Mouse (Mus musculus) embryonic fibroblast, embryonic 13.5 days (primary cell): ENCODE results near the gene Esp8. TPM values are rescaled to one million over a fixed set of nuclear protein-coding genes. Genes with fewer than 3 reads are reported as not detected.
"Not testable (repeated sequence)": the region's sequence is repeated elsewhere in the genome, so short reads cannot be mapped to it uniquely, and the experiment has no call there.

Experiments used
- H3K27ac ChIP-seq: 2 replicates; pipeline ENCODE4 v1.5.1; 2012; ENCODE audit warnings: low read length, control low read depth, inconsistent platforms; ENCODE audit not compliant: insufficient read depth
- H3K4me1 ChIP-seq: 2 replicates; pipeline ENCODE4 v1.6.1; 2011; ENCODE audit warnings: low read length; ENCODE audit not compliant: control insufficient read depth, insufficient read depth
- H3K4me3 ChIP-seq: 2 replicates; pipeline ENCODE4 v1.5.1; 2011; ENCODE audit warnings: mild to moderate bottlenecking, control low read depth, low read length; ENCODE audit not compliant: insufficient read depth
- CTCF ChIP-seq: IDR thresholded peaks from 2 replicates; pipeline ENCODE4 v1.5.1; 2011; ENCODE audit warnings: mild to moderate bottlenecking, control low read depth, low read length, moderate library complexity, borderline replicate concordance; ENCODE audit not compliant: insufficient read depth
- POLR2A ChIP-seq: IDR thresholded peaks from 2 replicates; pipeline ENCODE4 v1.6.1; 2011; ENCODE audit warnings: low read depth, mild to moderate bottlenecking, control low read depth, low read length, moderate library complexity
- polyA plus RNA-seq: library from polyadenylated mRNA; stranded (reverse); fragments of >200 nt; gene quantifications from 2 replicates; pipeline ENCODE4 v1.2.4, GENCODE M21; 2011; ENCODE audit warnings: low read depth; ENCODE audit not compliant: missing spikeins, insufficient read length

Gene Esp8
- not detected in 2 replicates for polyA plus RNA-seq

DNA sequence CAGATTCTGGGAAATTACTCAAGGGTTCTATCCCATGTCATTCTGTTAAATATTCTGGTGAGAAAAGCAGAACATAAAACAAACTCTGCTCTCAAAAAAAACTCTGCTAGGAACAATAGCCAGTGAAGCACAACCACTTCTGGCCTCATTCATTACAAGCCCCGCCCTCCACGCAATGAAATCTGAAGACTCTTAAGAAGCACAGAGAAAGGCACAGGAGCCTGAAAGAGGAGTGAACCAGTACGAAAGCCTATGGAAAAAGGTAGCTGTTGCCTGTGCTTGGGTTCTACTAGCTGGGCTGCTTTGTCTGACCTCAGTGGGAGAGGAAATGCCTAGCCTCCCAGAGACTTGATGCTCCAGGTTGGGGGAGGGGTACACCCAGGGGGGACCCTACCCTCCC, at the start of gene Esp8:
Gene Esp8 (plus strand): TSS at position 205 of the 400 bp plus-strand sequence.
- Histone ChIP-seq H3K4me3 (no peak within 1 kb of the TSS), H3K27ac (no peak within 1 kb of the TSS), H3K4me1 (no peaks in the 10 kb centered on the region)
- TF ChIP-seq CTCF: no peak
- no peak for TF ChIP-seq POLR2A

DNA sequence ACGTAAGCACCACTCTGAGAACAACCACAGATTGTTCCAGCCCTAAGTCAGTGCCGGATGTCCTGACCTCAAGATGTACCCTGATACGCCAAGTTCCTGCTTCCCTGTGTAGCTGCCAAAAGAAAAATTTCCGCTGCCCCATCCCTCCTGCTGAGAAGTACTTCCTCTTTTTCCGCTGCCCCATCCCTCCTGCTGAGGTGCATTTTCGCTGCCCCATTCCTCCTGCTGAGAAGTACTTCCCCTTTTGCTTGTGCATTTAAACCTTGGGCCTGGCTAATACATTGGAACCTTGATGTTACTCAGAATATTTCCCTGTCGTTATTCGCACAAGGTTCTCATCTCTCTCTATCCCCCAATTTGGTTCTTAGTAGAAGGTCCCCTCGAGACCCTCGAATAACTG, 36.3 kb upstream of the Esp8 start:
- H3K4me3 ChIP-seq, H3K27ac ChIP-seq, H3K4me1 ChIP-seq: not testable (repeated sequence)

DNA sequence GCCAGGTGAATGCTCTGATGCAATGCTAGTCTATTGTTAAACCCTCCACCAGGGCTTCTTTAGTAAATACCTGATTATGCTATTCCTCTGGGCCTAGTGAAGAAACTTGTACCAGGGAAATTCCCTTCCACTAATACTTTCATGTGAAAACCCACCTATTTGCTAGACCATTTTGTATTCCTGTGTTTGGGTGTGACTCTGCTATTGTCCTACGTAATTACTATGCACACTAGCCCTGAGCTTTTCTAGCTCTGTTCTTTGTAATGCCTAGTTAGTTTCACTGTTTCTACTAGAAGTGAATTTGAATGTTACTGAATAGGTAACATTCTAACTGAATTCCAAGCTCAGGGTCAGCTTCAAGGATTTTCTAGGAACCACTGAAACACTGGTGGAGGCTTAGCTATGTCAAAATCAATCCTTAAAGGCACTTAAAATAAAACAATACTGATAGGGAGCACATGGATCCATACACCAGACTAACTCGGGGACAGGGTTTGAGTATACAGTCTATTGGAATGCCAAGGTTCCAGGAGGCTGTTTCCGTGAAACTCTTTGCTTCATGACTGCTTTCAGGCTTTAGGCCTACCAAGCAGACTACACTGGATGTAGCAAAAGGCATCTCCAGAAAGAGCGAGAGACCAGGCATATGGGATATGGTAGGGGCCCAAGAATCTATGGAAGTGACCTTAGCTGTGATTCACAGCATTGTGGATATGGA, 24.2 kb upstream of the Esp8 start:
- H3K4me3 ChIP-seq, H3K4me1 ChIP-seq: not testable (repeated sequence)

DNA sequence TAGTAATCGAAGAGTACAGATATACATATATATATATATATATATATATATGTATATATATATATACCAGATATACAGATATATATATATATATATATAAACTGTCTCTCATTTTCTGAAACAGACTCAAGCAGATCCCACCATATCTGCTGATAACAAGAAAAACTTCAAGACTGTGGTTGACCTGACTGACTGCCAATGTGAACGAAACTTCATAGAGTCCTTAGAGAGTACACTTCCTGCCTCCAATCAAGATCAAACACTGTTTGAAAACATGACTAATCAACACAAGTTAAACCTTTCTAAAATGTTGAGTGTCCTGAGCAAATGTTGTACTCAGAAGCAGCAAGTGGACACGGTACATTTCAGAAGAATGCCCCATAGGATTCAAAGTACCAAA, 10.0 kb downstream of the Esp8 start:
- TF ChIP-seq POLR2A: no peak
- Histone ChIP-seq H3K4me3 (no peak overlapping the region), H3K4me1 (no peaks in the 10 kb centered on the region), H3K27ac (no peak overlapping the region)

More for the DNA sequence above, 24.2 kb upstream of the Esp8 start:
- not testable (repeated sequence) for H3K27ac ChIP-seq

DNA sequence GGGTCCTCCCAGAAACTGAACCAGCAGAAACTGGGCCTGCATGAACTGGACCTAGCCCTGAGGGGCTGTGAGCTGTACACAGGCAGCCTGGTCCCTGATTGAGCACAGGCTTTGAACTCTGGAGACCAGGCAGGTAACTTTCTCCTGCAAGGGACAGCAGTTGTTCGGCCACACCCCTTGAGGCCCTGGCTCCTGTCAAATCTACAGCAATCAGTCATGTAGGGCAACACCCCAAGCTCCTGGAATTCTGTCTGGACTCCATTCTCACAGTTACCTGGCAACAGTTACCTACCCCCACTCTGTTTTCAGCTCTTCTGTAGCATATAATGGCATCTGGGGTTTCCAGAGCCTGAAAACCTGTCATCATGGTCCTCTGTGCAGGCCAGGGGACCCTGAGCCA, 11.3 kb downstream of the Esp8 start:
- Histone ChIP-seq H3K27ac (no peak overlapping the region), H3K4me1 (no peaks in the 10 kb centered on the region), H3K4me3 (no peak overlapping the region)
- TF ChIP-seq CTCF (no peak), POLR2A (no peak)

DNA sequence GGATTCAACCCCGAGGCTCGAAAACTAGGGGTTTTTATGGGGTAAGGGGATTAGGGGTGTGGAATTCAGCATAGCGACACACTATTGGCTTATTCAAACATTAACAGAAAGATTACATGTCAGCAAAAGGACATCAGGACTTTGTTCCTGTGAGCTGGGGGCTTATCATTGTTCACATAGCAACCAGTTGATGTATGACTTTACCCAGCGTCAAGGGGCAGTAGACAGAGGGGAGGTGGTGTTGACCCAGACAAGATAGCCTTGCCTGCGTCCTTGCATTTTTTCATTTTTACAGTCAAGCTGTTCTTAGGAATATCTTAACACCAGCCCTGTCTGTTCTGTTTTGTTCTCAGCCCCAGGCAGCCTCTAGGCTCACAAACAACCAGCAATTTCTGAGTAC, 27.2 kb downstream of the Esp8 start:
- H3K4me3 ChIP-seq, H3K27ac ChIP-seq, H3K4me1 ChIP-seq: not testable (repeated sequence)

DNA sequence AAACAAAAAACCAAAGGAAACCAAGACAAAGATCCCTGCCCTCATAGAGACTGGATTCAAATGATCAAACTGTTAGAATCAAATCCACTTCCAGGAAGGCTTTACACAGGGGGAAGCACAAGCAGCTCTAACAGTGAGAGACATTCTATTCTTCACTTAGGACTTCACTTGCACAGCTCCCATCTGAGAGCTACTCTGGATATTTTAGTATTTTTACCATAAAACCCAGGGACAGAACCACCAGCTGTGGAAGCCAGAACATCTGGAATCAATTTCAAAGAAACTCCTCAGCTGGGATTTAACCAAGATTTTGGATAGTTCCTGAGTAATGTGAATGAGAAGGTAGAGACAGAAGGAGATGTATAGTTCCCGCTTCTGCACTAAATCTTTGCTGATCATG, 33.6 kb downstream of the Esp8 start:
- Histone ChIP-seq H3K4me3 (no peak overlapping the region), H3K27ac (no peak overlapping the region), H3K4me1 (no peaks in the 10 kb centered on the region)
- TF ChIP-seq CTCF (no peak), POLR2A (no peak)

DNA sequence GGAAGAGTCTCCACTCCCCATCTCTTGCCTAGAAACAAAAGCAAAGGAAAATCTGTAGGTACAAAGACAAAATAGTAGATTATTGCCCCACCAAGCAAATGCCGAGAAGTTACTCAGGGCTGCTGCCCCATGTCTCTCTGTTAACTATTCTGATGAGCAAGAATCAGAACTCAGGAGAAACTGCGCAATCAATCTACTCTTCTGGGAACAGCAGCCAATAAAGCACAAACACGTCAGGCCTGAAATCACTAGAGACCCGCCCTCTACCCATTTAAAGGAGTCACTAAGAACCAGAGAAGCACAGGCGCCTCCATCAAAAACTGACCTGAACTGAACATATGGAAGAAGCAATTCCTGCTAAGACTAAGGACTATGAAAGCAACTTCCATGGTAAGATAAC, 41.4 kb downstream of the Esp8 start, which contains the start of gene Esp6:
Gene Esp6 (plus strand): TSS at position 301 of the 400 bp plus-strand sequence.
- TF ChIP-seq CTCF: no peak
- TF ChIP-seq POLR2A: no peak
- no peak within 1 kb of the TSS for H3K4me3 ChIP-seq
- no peaks in the 10 kb centered on the region for H3K4me1 ChIP-seq
- H3K27ac ChIP-seq: no peak within 1 kb of the TSS

Other genes with a start within 250 kb of the Esp8 start
- gene Crisp1, start 200.8 kb upstream of the Esp8 start, polyA plus RNA-seq: not detected in 2 replicates
- gene Esp6, start 41.5 kb downstream of the Esp8 start, polyA plus RNA-seq: not detected in 2 replicates
- not detected in 2 replicates for gene Esp4, start 78.6 kb downstream of the Esp8 start, polyA plus RNA-seq
- gene Esp3, start 112.1 kb downstream of the Esp8 start, polyA plus RNA-seq: not detected in 2 replicates
- gene Esp1, start 207.1 kb downstream of the Esp8 start, polyA plus RNA-seq: not detected in 2 replicates